Mouse (Mus musculus) 416B (cell line): ENCODE measurements around the gene Nfe2l3.
A peak's percentile ranks its signal among the peaks of the same experiment; 100 is the strongest.
"Not testable (repeated sequence)": the region's sequence is repeated elsewhere in the genome, so short reads cannot be mapped to it uniquely, and the experiment has no call there.

Experiments used
- DNase-seq: peaks from one replicate; pipeline ENCODE4 v3.0.0; 2011; ENCODE audit warnings: low read depth

Gene Nfe2l3

DNA sequence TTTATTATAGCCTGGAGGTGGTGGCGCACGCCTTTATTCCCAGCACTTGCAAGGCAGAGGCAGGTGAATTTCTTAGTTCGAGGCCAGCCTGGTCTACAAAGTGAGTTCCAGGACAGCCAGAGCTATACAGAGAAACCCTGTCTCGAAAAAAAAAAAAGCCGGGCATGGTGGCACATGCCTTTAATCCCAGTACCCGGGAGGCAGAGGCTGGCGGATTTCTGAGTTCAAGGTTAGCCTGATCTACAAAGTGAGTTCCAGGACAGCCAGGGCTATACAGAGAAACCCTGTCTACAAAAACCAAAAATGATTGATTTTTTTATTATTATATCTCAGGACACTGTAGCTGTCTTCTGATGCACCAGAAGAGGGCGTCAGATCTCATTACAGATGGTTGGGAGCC is 52.1 kb downstream of the Nfe2l3 start:
- not testable (repeated sequence) for DNase-seq

DNA sequence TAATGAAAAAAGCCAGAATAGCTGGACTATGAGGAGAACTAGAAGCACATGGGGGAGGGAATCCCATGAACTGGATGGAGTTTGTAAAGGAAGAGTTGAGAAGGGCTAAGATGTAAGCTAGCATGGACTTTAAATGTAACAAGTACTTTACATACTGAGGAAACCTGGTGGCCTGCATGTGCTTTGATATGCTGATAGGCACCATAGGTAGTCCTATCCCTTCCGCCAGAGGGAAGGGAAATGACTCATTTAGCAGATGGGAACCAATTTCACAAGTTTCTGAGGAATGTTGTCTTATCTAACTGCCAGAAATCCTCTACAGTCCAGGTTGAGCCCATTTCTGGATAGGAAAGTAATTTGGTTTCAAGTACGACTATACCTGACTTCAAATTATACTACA is 53.2 kb downstream of the Nfe2l3 start:
- DNase-seq = peak; percentile 91

DNA sequence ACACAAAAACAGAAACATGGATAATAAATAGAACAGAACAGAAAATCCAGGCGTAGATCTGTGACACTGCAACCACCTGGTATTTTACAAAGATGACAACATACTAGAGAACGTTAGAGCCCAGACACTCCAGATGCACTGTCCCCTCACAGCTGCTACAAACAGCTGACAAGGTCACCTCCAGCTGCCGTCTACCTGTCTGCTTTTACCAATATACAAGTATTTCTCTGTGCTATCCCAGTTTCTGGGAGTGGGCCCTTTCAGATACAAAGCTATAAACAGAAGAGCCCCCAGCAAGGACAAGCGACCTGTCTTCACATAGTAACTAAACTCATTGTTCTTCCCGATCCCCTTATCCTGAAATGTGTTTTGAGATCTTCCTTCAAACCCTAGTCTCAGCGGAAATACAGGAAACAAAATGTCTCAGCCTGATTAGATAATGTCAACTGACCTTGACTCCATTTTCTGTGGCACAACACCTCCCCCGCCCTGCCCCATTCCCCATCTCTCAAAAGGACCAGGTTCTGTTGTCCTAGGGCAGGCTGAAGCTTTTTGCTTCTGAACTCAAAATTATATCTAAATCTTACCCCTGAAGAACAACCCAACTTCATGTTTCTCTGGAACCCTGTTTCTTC is 53.7 kb downstream of the Nfe2l3 start:
- DNase-seq = peak; percentile 79

DNA sequence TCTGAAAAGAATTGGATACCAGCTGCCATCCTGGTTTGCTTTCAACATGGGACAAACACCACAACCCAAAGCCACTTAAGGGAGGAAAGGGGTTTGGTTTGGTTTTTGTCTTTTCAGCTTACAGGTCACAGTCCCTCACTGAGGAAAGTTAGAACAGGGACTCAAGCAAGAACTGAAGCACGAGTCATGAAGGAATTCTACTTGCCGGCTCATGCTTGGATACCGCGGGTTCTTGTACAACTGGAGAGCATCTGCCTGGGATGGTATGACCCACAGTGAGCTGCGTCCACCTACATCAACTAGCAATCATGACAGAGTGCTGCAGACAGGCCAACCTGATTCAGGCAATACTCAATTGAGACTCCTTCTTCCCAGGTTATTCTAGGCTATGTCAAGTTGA is 54.3 kb downstream of the Nfe2l3 start:
- no peak for DNase-seq

DNA sequence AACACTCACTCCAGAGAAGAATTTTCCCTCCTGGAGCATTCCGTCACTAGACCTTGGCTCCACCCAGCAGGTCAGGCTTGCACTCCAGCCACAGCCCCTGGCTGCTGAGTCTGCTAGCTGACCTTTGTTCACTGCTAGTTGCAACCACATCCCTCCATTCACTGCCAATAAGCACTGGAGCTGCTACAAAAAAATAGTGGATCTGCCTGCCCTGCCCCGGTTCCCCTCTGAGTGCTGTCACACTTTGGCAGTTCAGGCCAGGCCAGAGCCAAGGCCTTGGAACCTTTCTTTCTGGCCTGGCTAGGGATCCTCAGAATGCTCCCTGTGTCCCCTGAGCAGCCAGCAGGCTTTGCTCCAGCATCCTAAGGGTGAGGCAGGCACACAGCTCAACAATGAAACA is 57.3 kb downstream of the Nfe2l3 start:
- DNase-seq = no peak

DNA sequence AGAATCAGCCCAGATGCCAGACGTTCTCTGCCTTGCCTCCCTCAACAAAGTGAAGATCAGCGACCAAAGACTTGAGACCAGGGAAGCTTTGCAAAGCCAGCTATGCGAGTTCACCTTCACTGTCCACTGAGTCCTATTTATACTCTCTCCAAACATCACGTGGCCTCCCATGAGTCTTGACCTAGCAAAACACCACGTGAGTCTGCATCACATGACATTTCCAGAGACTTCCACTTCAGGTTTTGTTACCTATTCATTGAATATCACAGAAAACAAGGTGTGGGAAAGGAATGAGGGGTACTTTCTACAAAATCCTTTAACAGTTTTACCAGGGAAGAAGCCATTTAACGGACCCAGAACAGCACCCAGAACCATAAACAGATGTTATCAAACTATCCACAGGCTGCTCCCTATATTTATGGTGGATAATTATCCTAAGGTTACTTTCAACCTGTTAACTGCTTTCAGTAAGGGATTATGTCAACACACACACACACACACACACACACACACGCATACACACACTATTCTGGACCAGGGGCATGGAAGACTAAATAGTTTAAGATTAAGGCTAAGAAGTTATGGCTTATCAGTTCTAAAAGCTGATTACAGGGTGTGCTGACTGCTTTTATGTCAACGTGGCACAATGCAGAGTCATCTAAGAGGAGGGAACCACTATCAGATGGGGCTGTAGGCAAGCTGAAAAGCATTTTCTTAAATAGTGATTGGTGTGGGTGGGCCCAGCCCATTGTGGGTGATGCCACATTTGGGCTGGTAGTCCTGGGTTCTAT is 65.0 kb downstream of the Nfe2l3 start:
- DNase-seq = no peak

DNA sequence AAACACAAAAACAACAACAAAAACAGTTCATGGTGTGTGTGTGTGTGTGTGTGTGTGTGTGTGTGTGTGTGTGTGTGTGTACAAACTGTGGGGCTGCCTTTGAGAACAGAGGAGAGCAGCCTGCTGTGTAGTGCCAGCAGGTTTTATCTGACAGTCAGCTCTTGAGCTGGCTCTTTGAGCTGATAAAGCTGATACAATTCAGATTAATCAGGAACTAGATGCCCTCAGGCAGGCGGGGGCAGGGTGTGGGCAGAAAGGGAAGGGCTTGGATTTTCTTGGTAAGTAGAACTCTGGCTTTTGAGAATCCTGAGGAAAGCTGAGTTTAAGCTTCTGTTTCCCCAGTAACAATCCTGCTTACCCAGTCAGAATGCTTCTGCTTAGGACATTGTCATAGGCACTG is 73.2 kb downstream of the Nfe2l3 start:
- no peak for DNase-seq

DNA sequence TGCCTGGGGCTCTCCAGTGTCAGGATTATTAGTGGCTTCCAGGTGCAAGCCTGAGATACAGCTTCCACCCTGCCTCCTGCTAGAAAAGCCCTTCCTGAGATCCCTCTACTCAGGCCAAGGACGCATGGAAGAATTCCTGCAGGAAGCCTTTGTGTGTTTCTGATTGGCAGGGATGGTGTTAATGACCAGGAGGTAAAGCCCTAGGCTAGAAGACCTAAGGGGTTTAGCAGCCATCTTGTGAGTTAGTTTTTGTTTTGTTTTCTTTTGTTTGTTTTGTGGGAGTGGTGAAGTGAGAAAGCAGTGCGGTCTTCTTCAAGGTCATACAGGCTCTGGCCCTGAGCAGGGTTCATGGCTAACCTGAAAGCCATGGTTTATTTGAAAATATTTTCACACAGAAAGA is 75.1 kb downstream of the Nfe2l3 start:
- no peak for DNase-seq
